Mouse (Mus musculus) hindbrain, embryonic 16.5 days (tissue): ENCODE results near the gene Gpd1l. TPM values are rescaled to one million over a fixed set of nuclear protein-coding genes. Genes with fewer than 3 reads are reported as not detected.
A peak's percentile ranks its signal among the peaks of the same experiment; 100 is the strongest.

Source experiments
- ATAC-seq: fragments of 200-750 bp; cut with Nextera tagmentation; 2 replicates; pipeline ENCODE4 v1.8.0; 2017; ENCODE audit warnings: moderate TSS enrichment, moderate library complexity
- H3K27ac ChIP-seq: fragments of 300-500 bp; sonication (generic); 2 replicates; pipeline ENCODE4 v1.5.1; 2014; ENCODE audit warnings: low read depth, mild to moderate bottlenecking, control low read depth, low read length, moderate library complexity
- H3K27me3 ChIP-seq: fragments of 300-500 bp; sonication (generic); replicated peaks from 2 replicates; pipeline ENCODE4 v1.6.1; 2014; ENCODE audit warnings: low read length; ENCODE audit not compliant: control insufficient read depth, insufficient read depth
- H3K36me3 ChIP-seq: fragments of 300-500 bp; sonication (generic); 2 replicates; pipeline ENCODE4 v1.6.1; 2014; ENCODE audit warnings: mild to moderate bottlenecking, low read length, moderate library complexity, mixed read lengths; ENCODE audit not compliant: control insufficient read depth, insufficient read depth
- H3K4me1 ChIP-seq: fragments of 300-500 bp; sonication (generic); 2 replicates; pipeline ENCODE4 v1.6.1; 2014; ENCODE audit warnings: low read depth, low read length; ENCODE audit not compliant: control insufficient read depth, insufficient read depth
- H3K4me2 ChIP-seq: fragments of 300-500 bp; sonication (generic); 2 replicates; pipeline ENCODE4 v1.6.1; 2014; ENCODE audit warnings: mild to moderate bottlenecking, low read length, control low read depth, moderate library complexity
- H3K4me3 ChIP-seq: fragments of 300-500 bp; sonication (generic); 2 replicates; pipeline ENCODE4 v1.5.1; 2014; ENCODE audit warnings: mild to moderate bottlenecking, low read length, control low read depth, moderate library complexity
- H3K9ac ChIP-seq: fragments of 300-500 bp; sonication (generic); 2 replicates; pipeline ENCODE4 v1.6.1; 2014; ENCODE audit warnings: low read depth, mild to moderate bottlenecking, control low read depth, low read length, moderate library complexity
- H3K9me3 ChIP-seq: fragments of 300-500 bp; sonication (generic); 2 replicates; pipeline ENCODE4 v1.6.1; 2014; ENCODE audit warnings: mild to moderate bottlenecking, low read length, moderate library complexity; ENCODE audit not compliant: control insufficient read depth
- WGBS: fragments of 180-500 bp; shearing (Covaris S2); extraction: QIAGEN DNeasy Blood & Tissue Kit; methylation state at CpG from one replicate; pipeline ENCODE4 v1.1.7; 2014; 5-methylcytosine and 5-hydroxymethylcytosine counted together
- polyA plus RNA-seq: library from polyadenylated mRNA; unstranded; fragments of >200 nt; fragmentation: Nextera tagmentation; extraction: Ambion mirVana; gene quantifications from 2 replicates; pipeline ENCODE4 v1.2.1, GENCODE M21; 2015

Gpd1l gene
- polyA plus RNA-seq, 1 experiment from 2014 or later, result 41.4 TPM

DNA sequence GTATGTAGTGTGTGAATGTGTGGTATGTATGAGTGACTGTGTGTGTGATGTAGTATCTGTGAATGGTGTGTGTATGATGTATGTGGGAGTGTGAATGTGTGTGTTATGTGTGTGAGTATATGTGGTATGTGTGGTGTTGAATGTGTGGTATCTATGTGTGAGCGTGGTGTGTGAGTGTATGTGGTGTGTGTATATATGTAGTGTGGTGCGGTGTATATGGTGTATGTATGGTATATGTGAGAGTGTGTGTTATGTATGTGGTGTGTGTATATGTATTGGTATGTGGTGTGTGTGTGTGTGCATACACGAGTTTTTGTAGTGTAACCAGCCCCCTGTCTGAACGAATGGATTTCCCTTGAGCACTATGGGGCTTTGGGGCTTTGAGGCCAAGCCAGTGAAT, 48.2 kb downstream of the Gpd1l start:
- Histone ChIP-seq H3K9ac (no peak overlapping the region), H3K4me1 (no peaks in the 10 kb centered on the region), H3K36me3 (no peaks in the 10 kb centered on the region), H3K4me2 (no peak overlapping the region), H3K4me3 (no peak overlapping the region), H3K27me3 (no peaks in the 10 kb centered on the region), H3K27ac (no peak overlapping the region), H3K9me3 (no peaks in the 10 kb centered on the region)
- ATAC-seq, result no peak
- 81% methylated on average over 4 of the region's 4 CpGs for WGBS

DNA sequence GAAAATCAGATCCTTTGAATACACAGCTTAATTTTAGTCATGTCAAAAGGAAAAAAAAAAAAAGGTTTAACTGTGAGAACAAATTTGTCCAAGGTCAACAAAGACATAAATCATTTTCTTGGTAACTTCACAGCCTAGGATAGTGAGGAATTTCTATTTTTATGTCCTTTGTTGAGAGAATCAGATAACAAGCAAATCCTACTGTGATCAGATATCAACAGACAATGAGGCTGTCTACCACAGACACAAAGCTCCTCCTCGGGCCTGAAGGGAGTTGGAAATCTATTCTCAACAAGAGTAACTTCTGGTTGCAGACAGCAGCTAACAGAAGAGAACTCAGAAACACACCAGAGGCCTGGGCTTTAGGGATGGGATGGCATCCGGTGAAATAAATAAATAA, 51.8 kb downstream of the Gpd1l start:
- H3K9ac ChIP-seq, result no peak overlapping the region
- WGBS, result 74% methylated on average over 2 of the region's 2 CpGs
- no peak overlapping the region for H3K4me2 ChIP-seq
- ATAC-seq, result no peak
- no peak overlapping the region for H3K27ac ChIP-seq
- H3K9me3 ChIP-seq, result no peaks in the 10 kb centered on the region
- no peak overlapping the region for H3K4me3 ChIP-seq
- no peaks in the 10 kb centered on the region for H3K27me3 ChIP-seq
- no peaks in the 10 kb centered on the region for H3K4me1 ChIP-seq
- H3K36me3 ChIP-seq, result no peaks in the 10 kb centered on the region

DNA sequence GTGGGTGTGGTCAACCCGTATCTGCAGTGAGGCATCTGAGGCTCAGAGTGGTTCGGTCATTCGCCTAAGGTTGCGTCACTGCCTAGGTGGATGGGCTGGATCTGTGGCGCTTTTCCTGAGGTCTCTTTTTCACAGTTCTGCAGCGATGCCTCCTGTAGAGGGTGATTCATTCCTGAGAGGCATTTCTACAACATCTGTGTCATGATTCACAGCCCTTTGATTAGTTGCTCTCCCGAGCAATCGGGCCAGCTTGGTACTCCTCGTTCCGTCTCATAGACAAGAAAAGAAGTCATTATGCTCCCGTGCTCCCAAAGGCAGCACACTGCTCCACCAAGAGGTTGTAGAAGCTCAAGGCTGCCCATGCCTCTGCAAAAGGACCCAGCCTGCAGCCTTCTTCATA, 78.5 kb downstream of the Gpd1l start:
- no peak overlapping the region for H3K9ac ChIP-seq
- no peak overlapping the region for H3K27ac ChIP-seq
- 60% methylated on average over 11 of the region's 11 CpGs for WGBS
- no peaks in the 10 kb centered on the region for H3K27me3 ChIP-seq
- H3K4me2 ChIP-seq, result no peak overlapping the region
- H3K4me1 ChIP-seq, result no peaks in the 10 kb centered on the region
- no peaks in the 10 kb centered on the region for H3K9me3 ChIP-seq
- H3K4me3 ChIP-seq, result no peak overlapping the region
- no peak for ATAC-seq
- H3K36me3 ChIP-seq, result no peaks in the 10 kb centered on the region

DNA sequence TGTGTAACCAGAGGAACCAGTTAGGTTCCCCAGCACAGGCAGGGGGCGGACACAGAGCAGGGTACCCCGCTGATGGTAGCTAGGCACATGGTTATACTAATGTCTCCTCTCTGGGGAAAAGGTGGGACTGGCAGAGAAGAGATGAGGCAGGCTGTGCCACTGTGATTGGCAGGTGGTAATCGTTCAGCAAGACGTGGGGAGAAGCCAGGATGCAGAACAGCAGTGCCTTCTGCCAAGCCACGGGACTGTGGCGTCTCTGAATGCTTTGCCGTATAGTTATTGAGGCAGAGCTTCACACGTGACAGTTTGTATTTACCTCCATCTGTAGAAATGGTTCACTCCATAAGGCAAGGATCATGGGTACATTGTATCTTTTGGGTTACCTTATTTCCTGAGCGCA, 79.1 kb downstream of the Gpd1l start:
- H3K36me3 ChIP-seq, result no peaks in the 10 kb centered on the region
- WGBS, result 52% methylated on average over 9 of the region's 9 CpGs
- no peaks in the 10 kb centered on the region for H3K4me1 ChIP-seq
- no peak overlapping the region for H3K9ac ChIP-seq
- no peak overlapping the region for H3K27ac ChIP-seq
- no peak overlapping the region for H3K4me3 ChIP-seq
- H3K9me3 ChIP-seq, result no peaks in the 10 kb centered on the region
- no peaks in the 10 kb centered on the region for H3K27me3 ChIP-seq
- ATAC-seq, result 0 out of 2 replicates have a peak, but pooled peaks have one; percentile 30
- no peak overlapping the region for H3K4me2 ChIP-seq

DNA sequence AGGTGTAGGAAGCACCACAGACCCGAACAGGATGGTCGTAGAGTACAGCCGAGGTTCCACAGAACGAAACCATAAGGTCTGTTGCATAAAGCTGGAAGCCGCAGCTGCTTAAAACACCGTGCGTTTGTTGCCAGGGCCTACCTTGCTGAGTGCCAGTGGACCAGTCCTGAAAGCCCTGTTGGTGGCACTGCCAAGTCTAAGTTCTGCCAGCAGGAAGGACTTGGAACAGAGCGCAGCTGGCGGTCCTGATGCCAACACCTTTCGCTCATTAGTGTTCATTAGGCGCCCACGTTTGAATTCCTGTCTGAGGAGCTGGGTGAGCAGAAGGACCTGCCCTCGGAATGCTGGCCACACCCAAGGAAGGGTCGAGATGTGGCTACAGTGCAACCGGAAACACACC, 80.5 kb downstream of the Gpd1l start:
- 73% methylated on average over 15 of the region's 15 CpGs for WGBS
- no peak for ATAC-seq
- no peak overlapping the region for H3K4me2 ChIP-seq

DNA sequence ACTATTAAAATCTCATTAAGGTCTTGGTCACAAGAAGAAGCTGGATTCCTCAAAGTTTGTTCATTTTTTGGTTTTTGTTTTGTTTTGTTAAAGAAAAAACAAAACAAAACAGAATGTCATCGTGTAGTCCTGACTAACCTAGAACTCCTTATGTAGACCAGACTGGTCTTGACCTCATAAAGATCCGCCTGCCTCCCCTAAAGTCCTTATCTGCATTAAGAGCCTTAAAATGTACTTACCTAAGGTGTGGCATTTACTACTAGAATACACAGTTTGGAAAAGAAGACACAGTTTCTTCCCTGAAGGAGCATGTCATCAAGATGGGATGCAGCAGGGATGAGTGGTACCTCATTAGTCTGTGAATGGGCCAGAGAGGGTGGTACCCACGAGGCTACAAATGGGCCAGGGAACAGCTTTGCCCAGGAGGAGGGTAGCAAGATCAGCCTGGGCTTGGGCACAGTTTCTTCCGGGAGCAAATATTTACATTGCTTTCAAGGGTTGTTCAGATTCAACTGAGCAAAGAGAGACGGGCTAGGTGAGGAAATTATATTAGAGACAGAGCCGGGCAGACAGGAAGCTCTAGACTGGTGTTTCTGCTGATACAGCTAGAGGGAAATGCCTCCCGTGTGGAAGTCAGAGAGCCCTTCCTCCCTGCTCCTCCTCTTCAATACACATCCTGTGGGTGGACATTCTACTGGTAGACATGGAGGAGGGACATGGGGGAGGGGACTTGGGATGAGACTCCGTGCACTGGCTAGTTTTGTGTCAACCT, 82.2 kb downstream of the Gpd1l start:
- no peaks in the 10 kb centered on the region for H3K36me3 ChIP-seq
- H3K4me2 ChIP-seq, result no peak overlapping the region
- 80% methylated on average over 8 of the region's 8 CpGs for WGBS
- no peak overlapping the region for H3K27ac ChIP-seq
- H3K9ac ChIP-seq, result no peak overlapping the region
- no peaks in the 10 kb centered on the region for H3K27me3 ChIP-seq
- H3K9me3 ChIP-seq, result no peaks in the 10 kb centered on the region
- no peak overlapping the region for H3K4me3 ChIP-seq
- no peak for ATAC-seq
- no peaks in the 10 kb centered on the region for H3K4me1 ChIP-seq

More for the DNA sequence above, 80.5 kb downstream of the Gpd1l start:
- H3K9ac ChIP-seq, result no peak overlapping the region
- H3K4me1 ChIP-seq, result no peaks in the 10 kb centered on the region
- no peak overlapping the region for H3K27ac ChIP-seq
- H3K27me3 ChIP-seq, result no peaks in the 10 kb centered on the region
- no peaks in the 10 kb centered on the region for H3K36me3 ChIP-seq
- H3K4me3 ChIP-seq, result no peak overlapping the region
- H3K9me3 ChIP-seq, result no peaks in the 10 kb centered on the region

Other genes with a start within 250 kb of the Gpd1l start
- gene Dync1li1, start 245.2 kb downstream of the Gpd1l start, polyA plus RNA-seq, result 105 and 116 TPM in 2 replicates
- 21.0 and 21.2 TPM in 2 replicates for gene Cmtm6, start 202.9 kb downstream of the Gpd1l start, polyA plus RNA-seq
- gene Cmtm7, start 152.1 kb downstream of the Gpd1l start, polyA plus RNA-seq, result 9.5 and 13.8 TPM in 2 replicates
- gene Cmtm8, start 89.8 kb downstream of the Gpd1l start, polyA plus RNA-seq, result 6.8 and 10.3 TPM in 2 replicates
- 3.2 and 3.5 TPM in 2 replicates for gene Osbpl10, start 44.6 kb upstream of the Gpd1l start, polyA plus RNA-seq
- 113 and 196 TPM in 2 replicates for gene Rps27rt, start 48.8 kb upstream of the Gpd1l start, polyA plus RNA-seq